Comparison of ENCODE assay signal across 13 mouse cellular contexts in the genomic region with DNA sequence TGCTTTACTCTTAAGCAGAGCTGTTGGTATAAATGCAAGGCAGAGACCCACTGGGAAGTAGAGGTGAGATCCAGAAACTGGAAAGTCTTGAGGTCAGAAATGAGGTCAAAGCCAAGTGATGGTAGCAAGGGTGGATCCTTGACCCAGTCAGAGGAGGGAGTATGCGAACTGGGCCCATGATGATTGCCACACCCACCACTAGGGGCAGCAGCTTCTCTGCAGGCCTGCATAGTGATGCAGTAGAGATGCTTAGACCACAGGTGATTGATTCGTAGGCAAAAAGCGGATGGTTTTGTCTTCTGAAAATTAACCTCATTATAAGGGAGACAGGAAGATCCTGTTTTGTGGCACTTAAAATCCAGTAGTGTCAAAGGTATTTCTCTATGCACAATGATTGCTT. TPM values are rescaled to one million over a fixed set of nuclear protein-coding genes. Genes with fewer than 3 reads are reported as not detected.
DNase-seq lines count a peak whose midpoint lies in the region; TF ChIP-seq lines count a peak whose summit lies in the region.
"Had no signal": no experiment of that assay in that cellular context is flagged by ENCODE, and none has a peak within 500 bp of the region (broad histone marks: within the 10 kb centered on the region; RNA-seq: fewer than 3 reads in every experiment).

No protein-coding gene starts in this region.

- H3K27me3 ChIP-seq in liver, adult 2 months (ENCODE audit: control insufficient read depth, insufficient read depth, low read length): no peaks in the 10 kb centered on the region
- no peaks in the 10 kb centered on the region for H3K27me3 ChIP-seq in CH12.LX (replicated peaks)
- H3K27me3 ChIP-seq: forebrain, embryonic 13.5 days; lung, embryonic 15.5 days had no signal

- H3K4me3 ChIP-seq in liver, adult 2 months (ENCODE audit: insufficient read depth, low read depth, low read length): no peak overlapping the region
- no peak overlapping the region for H3K4me3 ChIP-seq in CH12.LX (replicated peaks in 1 of 3; ENCODE audit: low read depth in 2 of 3, low read length in 2 of 3, poor library complexity in 1 of 3)
- H3K4me3 ChIP-seq in bone marrow macrophage, adult 2 months (ENCODE audit: insufficient read depth, low read length): no peak overlapping the region
- H3K4me3 ChIP-seq: embryonic facial prominence, embryonic 10.5 days; forebrain, embryonic 13.5 days; lung, embryonic 15.5 days had no signal

- H3K9me3 ChIP-seq in CH12.LX (replicated peaks; ENCODE audit: low read length): no peaks in the 10 kb centered on the region
- H3K9me3 ChIP-seq: embryonic facial prominence, embryonic 10.5 days; forebrain, embryonic 13.5 days; lung, embryonic 15.5 days had no signal

- in situ Hi-C loops in CH12.LX (cut with MboI; ENCODE audit: low pct_ligation_motif_present, low pct_unique_long_range_greater_than_20kb, low sequenced_read_pairs): no loop called here

- DNase-seq in embryo, embryonic 11 days: peak; percentile 19
- no peak for DNase-seq in embryo, embryonic 10.5 days (ENCODE audit: low spot score)
- no peak for DNase-seq in liver, adult 2 months (ENCODE audit: extremely low read depth, low read depth, low spot score)
- DNase-seq in liver: no peak
- peak; percentile 25 for DNase-seq in CH12.LX (ENCODE audit: extremely low read depth)
- no peak for DNase-seq in urinary bladder, postnatal 25 days (ENCODE audit: low spot score)
- DNase-seq in gastrocnemius, postnatal 25 days: no peak

- dilution Hi-C loops in CH12.LX (cut with MboI; ENCODE audit: extremely low pct_ligation_motif_present, extremely low pct_unique_long_range_greater_than_20kb, low sequenced_read_pairs): no loop called here

- H3K27ac ChIP-seq in liver, adult 2 months (replicated peaks; ENCODE audit: insufficient read depth, low read depth, low read length): no peak overlapping the region
- H3K27ac ChIP-seq in CH12.LX (ENCODE audit: insufficient read depth, low read depth): no peak overlapping the region
- no peak overlapping the region for H3K27ac ChIP-seq in bone marrow macrophage, adult 2 months (ENCODE audit: insufficient read depth, low read depth, low read length)
- H3K27ac ChIP-seq: embryonic facial prominence, embryonic 10.5 days; forebrain, embryonic 13.5 days; lung, embryonic 15.5 days had no signal

- H3K36me3 ChIP-seq in liver, adult 2 months (ENCODE audit: control insufficient read depth, insufficient read depth, low read length): no peaks in the 10 kb centered on the region
- H3K36me3 ChIP-seq in CH12.LX (replicated peaks in 1 of 2; ENCODE audit: control insufficient read depth in 1 of 2, insufficient read depth in 1 of 2, low read length in 1 of 2): no peaks in the 10 kb centered on the region
- H3K36me3 ChIP-seq: embryonic facial prominence, embryonic 10.5 days; lung, embryonic 15.5 days had no signal

- peaks cover 3% of the 10 kb centered on the region for H3K4me1 ChIP-seq in liver, adult 2 months (ENCODE audit: control insufficient read depth, insufficient read depth, low read length)
- peaks cover 3 to 6% of the 10 kb centered on the region in 2 experiments; a peak in 2 of 4 replicates for H3K4me1 ChIP-seq in CH12.LX (ENCODE audit: control insufficient read depth in 1 of 2, insufficient read depth in 2 of 2)
- H3K4me1 ChIP-seq in bone marrow macrophage, adult 2 months (ENCODE audit: control insufficient read depth, insufficient read depth, low read length): peaks cover 39% of the 10 kb centered on the region
- H3K4me1 ChIP-seq: forebrain, embryonic 13.5 days; lung, embryonic 15.5 days had no signal

- no peak for TF ChIP-seq POLR2A in liver, adult 2 months (IDR thresholded peaks at IDR 0.05; ENCODE audit: extremely low read depth, insufficient read depth, low read length)
- TF ChIP-seq POLR2A in CH12.LX (IDR thresholded peaks at IDR 0.05; ENCODE audit: low read depth, low read length): no peak
- TF ChIP-seq POLR2A in bone marrow macrophage, adult 2 months (IDR thresholded peaks at IDR 0.05; ENCODE audit: borderline replicate concordance, low read depth, low read length): no peak

- TF ChIP-seq RAD21 in CH12.LX (IDR thresholded peaks at IDR 0.05; ENCODE audit: low read depth, low read length): peak; percentile 15

- H3K4me2 ChIP-seq in CH12.LX (ENCODE audit: insufficient read depth, low read depth, poor library complexity, severe bottlenecking): no peak overlapping the region
- H3K4me2 ChIP-seq: forebrain, embryonic 13.5 days; heart, embryonic 11.5 days; lung, embryonic 15.5 days had no signal

- no peaks in the 10 kb centered on the region for H3K79me2 ChIP-seq in liver, adult 2 months (ENCODE audit: control insufficient read depth, insufficient read depth, low read length)
- no peaks in the 10 kb centered on the region for H3K79me2 ChIP-seq in CH12.LX (replicated peaks; ENCODE audit: control insufficient read depth, extremely low read depth, insufficient read depth, poor library complexity, severe bottlenecking)

- TF ChIP-seq CTCF in liver, adult 2 months (IDR thresholded peaks at IDR 0.05; ENCODE audit: low read depth, low read length): peak; percentile 35
- peak; percentile 71 to 73 for TF ChIP-seq CTCF in CH12.LX (conservative IDR thresholded peaks at IDR 0.05 in 1 of 2, IDR thresholded peaks at IDR 0.05 in 1 of 2; ENCODE audit: low read depth in 2 of 2, low read length in 2 of 2)
- peak; percentile 50; the same call in 1 of the 2 replicates for TF ChIP-seq CTCF in bone marrow macrophage, adult 2 months (IDR thresholded peaks at IDR 0.05; ENCODE audit: low read depth, low read length)

- no peak overlapping the region for H3K9ac ChIP-seq in liver, adult 2 months (ENCODE audit: low read depth, low read length)
- H3K9ac ChIP-seq in CH12.LX (ENCODE audit: insufficient read depth, low read depth): no peak overlapping the region
- H3K9ac ChIP-seq: forebrain, embryonic 13.5 days; lung, embryonic 15.5 days had no signal

- no peak for TF ChIP-seq EP300 in CH12.LX (IDR thresholded peaks at IDR 0.05; ENCODE audit: low read length)

- WGBS in liver, adult 2 months: 85% methylated on average over 3 of the region's 3 CpGs

TF ChIP-seq in CH12.LX, 34 proteins besides CTCF, POLR2A, EP300 and RAD21:
- peak; percentile 7; the same call in 1 of the 2 replicates for TF ChIP-seq SMC3 (IDR thresholded peaks at IDR 0.05; ENCODE audit: low read depth, low read length)
- TF ChIP-seq ZC3H11A (IDR thresholded peaks at IDR 0.05; ENCODE audit: low read depth, low read length): no peak
- 0 out of 2 replicates have a peak, but pooled peaks have one; percentile 11 for TF ChIP-seq MYC (IDR thresholded peaks at IDR 0.05; ENCODE audit: low read depth, low read length)

RNA-seq across cellular contexts. Expression of a gene that starts 59.6 kb away (rescaled TPM):
- not detected in 2 replicates for total RNA-seq in liver, adult 2 months (2014; rRNA removed)
- polyA plus RNA-seq in liver, adult 2 months (2012; rRNA removed): not detected in 2 replicates
- not detected in 2 replicates for total RNA-seq in CH12.LX (2012; rRNA removed)
- total RNA-seq in CH12.LX (2014; rRNA removed): not detected in 2 replicates
- not detected in 2 replicates for polyA plus RNA-seq in CH12.LX (2012; ENCODE audit: insufficient read length, low read depth)
- not detected in 2 replicates for polyA plus RNA-seq in bone marrow macrophage, adult 2 months (2012; ENCODE audit: insufficient read depth, insufficient read length, missing spikeins)
- not detected for total RNA-seq in gastrocnemius, postnatal 25 days (2021)
- total RNA-seq: monocyte, adult 5-6 weeks had no signal
- polyA plus RNA-seq: embryonic facial prominence, embryonic 10.5 days; lung, embryonic 15.5 days had no signal

Comparison
In these comparisons a context has a peak if more than half of its experiments do, and no peak if none do; other contexts are left out.
1. DNase-seq: peak in embryo, embryonic 11 days (single experiment) and CH12.LX (single experiment); none in embryo, embryonic 10.5 days (single experiment), liver, adult 2 months (single experiment), liver (single experiment), urinary bladder, postnatal 25 days (single experiment) and gastrocnemius, postnatal 25 days (single experiment).
2. Peak in every context shown above with its lines, with median percentiles within 50 percentile points of each other: CTCF ChIP-seq.